Mouse (Mus musculus) cortical plate, adult 2 months (tissue): ENCODE measurements around the gene Hist1h2bh.

Experiments used
- CTCF ChIP-seq: fragments of 200-500 bp; IDR thresholded peaks from 2 replicates; pipeline ENCODE4 v1.5.1; 2011; ENCODE audit warnings: mild to moderate bottlenecking, control low read depth, low read length; ENCODE audit not compliant: insufficient read depth; ENCODE audit errors: extremely low read depth
- POLR2A ChIP-seq: fragments of 200-500 bp; IDR thresholded peaks from 2 replicates; pipeline ENCODE4 v1.6.1; 2011; ENCODE audit warnings: mild to moderate bottlenecking, low read length, control low read depth; ENCODE audit not compliant: insufficient read depth; ENCODE audit errors: extremely low read depth

- no peak for TF ChIP-seq CTCF
- peak; percentile 96 for TF ChIP-seq POLR2A
Measured at GRCm38 (mm10) chr13:23543965-23544786, 984 bp upstream of the Hist1h2bh start, which contains the start of gene Hist1h3f.
